Mouse (Mus musculus) heart, embryonic 15.5 days (tissue): ENCODE data around the gene A430033K04Rik. TPM values are rescaled to one million over a fixed set of nuclear protein-coding genes. Genes with fewer than 3 reads are reported as not detected.
A peak's percentile ranks its signal among the peaks of the same experiment; 100 is the strongest.

Experiments used
- ATAC-seq: fragments of 200-750 bp; cut with Nextera tagmentation; replicated peaks from 2 replicates; pipeline ENCODE4 v1.8.0; 2017; ENCODE audit warnings: low read depth, moderate TSS enrichment; ENCODE audit not compliant: insufficient number of reproducible peaks, insufficient read depth, low FRiP score
- H3K27ac ChIP-seq: fragments of 300-500 bp; sonication (generic); 2 replicates; pipeline ENCODE4 v1.5.1; 2015; ENCODE audit warnings: mild to moderate bottlenecking, inconsistent platforms
- H3K27me3 ChIP-seq: fragments of 300-500 bp; sonication (generic); 2 replicates; pipeline ENCODE4 v1.6.1; 2015; ENCODE audit warnings: inconsistent platforms
- H3K36me3 ChIP-seq: fragments of 300-500 bp; sonication (generic); 2 replicates; pipeline ENCODE4 v1.6.1; 2015; ENCODE audit warnings: mild to moderate bottlenecking, inconsistent platforms
- H3K4me1 ChIP-seq: fragments of 300-500 bp; sonication (generic); replicated peaks from 2 replicates; pipeline ENCODE4 v1.6.1; 2015; ENCODE audit warnings: inconsistent platforms
- H3K4me2 ChIP-seq: fragments of 300-500 bp; sonication (generic); 2 replicates; pipeline ENCODE4 v1.6.1; 2015; ENCODE audit warnings: inconsistent platforms, mild to moderate bottlenecking, moderate library complexity
- H3K4me3 ChIP-seq: fragments of 300-500 bp; sonication (generic); 2 replicates; pipeline ENCODE4 v1.5.1; 2015; ENCODE audit warnings: mild to moderate bottlenecking, inconsistent platforms
- H3K9ac ChIP-seq: fragments of 300-500 bp; sonication (generic); 2 replicates; pipeline ENCODE4 v1.6.1; 2015; ENCODE audit warnings: mild to moderate bottlenecking, inconsistent platforms
- H3K9me3 ChIP-seq: fragments of 300-500 bp; sonication (generic); replicated peaks from 2 replicates; pipeline ENCODE4 v1.6.1; 2016; ENCODE audit warnings: inconsistent platforms
- WGBS: fragments of 180-500 bp; shearing (Covaris S2); methylation state at CpG from one replicate; pipeline ENCODE4 v1.1.7; 2015; ENCODE audit warnings: mixed read lengths; 5-methylcytosine and 5-hydroxymethylcytosine counted together
- polyA plus RNA-seq: library from polyadenylated mRNA; unstranded; fragments of >200 nt; fragmentation: Nextera tagmentation; extraction: Ambion mirVana; gene quantifications from 2 replicates; pipeline ENCODE4 v1.2.1, GENCODE M21; 2015

Gene A430033K04Rik
- polyA plus RNA-seq, 1 experiment from 2014 or later = 7.0 TPM

GRCm38 (mm10) chr5:138656477-138657156, 34.0 kb downstream of the A430033K04Rik start:
- no peaks in the 10 kb centered on the region for H3K27me3 ChIP-seq
- no peaks in the 10 kb centered on the region for H3K4me1 ChIP-seq
- no peak overlapping the region for H3K4me3 ChIP-seq
- ATAC-seq = no peak; the same call in 1 of the 2 replicates
- no peaks in the 10 kb centered on the region for H3K9me3 ChIP-seq
- H3K36me3 ChIP-seq = no peaks in the 10 kb centered on the region
- H3K27ac ChIP-seq = no peak overlapping the region
- no peak overlapping the region for H3K9ac ChIP-seq
- H3K4me2 ChIP-seq = no peak overlapping the region
- 12% methylated on average over 2 of the region's 2 CpGs for WGBS

DNA sequence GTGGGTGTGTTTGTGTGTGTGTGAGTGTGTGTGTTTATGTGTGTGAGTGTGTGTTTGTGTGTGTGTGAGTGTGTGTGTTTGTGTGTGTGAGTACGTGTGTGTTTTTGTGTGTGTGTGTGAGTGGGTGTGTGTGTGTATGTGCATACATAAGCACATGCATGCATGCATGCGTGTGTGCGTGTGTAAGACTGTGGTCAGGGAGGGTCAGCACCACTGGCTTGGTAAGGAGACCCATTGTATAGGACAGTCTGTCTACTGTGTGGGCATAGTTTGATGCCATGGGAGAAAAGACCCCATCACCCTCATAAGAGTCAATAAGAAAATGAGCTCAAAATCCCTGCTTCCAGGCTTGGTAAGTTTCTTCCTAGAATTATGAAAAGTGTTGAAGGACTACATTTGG, 34.7 kb downstream of the A430033K04Rik start:
- Histone ChIP-seq H3K4me1 (no peaks in the 10 kb centered on the region), H3K9me3 (no peaks in the 10 kb centered on the region), H3K9ac (no peak overlapping the region), H3K36me3 (no peaks in the 10 kb centered on the region), H3K4me2 (no peak overlapping the region), H3K27ac (no peak overlapping the region), H3K4me3 (no peak overlapping the region), H3K27me3 (no peaks in the 10 kb centered on the region)
- WGBS = 88% methylated on average over 3 of the region's 3 CpGs
- ATAC-seq = no peak

DNA sequence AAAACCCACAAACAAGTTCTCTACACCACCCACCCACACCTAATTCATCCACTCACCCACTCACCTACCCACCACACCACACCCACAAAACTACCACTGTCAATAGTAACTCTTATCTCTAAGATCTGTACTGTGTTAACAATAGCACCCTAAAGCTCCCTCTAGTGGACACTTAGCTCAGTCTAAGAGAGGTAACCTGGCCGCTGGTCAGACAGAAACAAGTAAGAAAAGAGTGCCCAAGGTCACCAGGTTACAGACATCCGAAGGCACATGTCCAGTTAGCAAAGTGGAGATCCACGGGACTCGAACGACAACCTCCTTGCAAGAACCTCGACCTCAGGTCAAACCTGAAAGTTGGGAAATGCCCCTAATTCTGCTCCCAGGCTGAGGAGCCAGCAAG, 35.2 kb downstream of the A430033K04Rik start:
- H3K36me3 ChIP-seq = no peaks in the 10 kb centered on the region
- H3K27ac ChIP-seq = no peak overlapping the region
- no peak overlapping the region for H3K4me3 ChIP-seq
- H3K4me1 ChIP-seq = no peaks in the 10 kb centered on the region
- ATAC-seq = no peak
- H3K9me3 ChIP-seq = no peaks in the 10 kb centered on the region
- no peak overlapping the region for H3K9ac ChIP-seq
- WGBS = 32% methylated on average over 6 of the region's 6 CpGs
- H3K27me3 ChIP-seq = no peaks in the 10 kb centered on the region
- H3K4me2 ChIP-seq = no peak overlapping the region

DNA sequence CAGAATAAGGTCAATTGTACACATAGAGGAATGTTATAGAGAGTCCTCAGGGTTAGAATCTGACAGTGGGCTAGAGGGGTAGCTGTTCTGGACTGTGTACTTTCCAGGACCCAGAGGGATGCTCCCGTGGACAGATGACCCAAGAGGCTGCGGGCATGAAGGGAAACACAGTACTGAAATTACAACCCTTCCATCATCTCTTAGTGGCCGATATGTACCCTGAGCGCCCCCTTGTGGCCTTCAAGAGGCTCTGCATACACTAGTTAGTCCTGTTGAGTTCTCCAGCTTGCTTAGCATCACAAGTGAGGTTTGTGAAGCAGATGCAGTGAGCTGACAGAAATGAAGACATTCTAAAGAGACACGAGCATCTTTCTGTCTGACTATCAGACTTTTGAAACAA, 36.3 kb downstream of the A430033K04Rik start:
- no peaks in the 10 kb centered on the region for H3K36me3 ChIP-seq

DNA sequence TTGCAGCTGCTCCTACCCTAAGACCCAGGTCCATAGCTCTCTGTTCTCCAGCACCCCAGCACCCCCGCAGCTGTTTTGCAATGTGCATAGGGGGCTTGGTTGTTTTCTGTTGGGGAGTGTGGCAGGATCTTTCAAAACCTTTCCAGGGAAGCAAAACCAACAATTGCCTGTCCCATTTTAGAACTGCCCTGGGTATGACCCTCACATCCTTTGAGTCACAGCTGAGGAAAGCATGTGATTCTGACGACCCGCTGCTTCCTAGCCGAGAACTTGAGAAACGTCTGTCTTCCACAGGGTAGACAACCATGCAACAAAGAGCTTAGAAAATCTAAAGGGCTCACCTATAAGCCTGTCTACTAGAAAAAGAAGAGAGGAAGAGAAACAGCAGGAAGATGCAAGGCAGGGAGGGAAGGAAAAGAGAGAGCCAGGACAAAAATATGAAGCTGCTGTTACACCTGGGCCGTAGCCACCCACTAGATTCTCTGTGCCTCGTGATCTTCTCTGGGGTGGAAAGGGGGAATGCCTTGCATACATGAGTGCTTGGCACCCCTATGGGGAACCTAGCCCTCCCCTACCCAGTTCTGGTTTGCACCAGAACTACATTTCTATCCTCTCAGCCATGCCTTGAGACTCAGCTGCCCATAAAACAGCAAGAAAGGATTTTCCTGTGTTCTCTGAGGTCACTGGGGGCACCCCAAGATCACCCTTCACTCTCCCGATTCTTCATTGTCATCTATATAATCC, 60.5 kb downstream of the A430033K04Rik start:
- Histone ChIP-seq H3K4me1 (peaks cover 6% of the 10 kb centered on the region; the same call in 1 of the 2 replicates), H3K36me3 (no peaks in the 10 kb centered on the region), H3K9ac (0 out of 2 replicates have a peak overlapping the region, but pooled peaks have one; percentile 10), H3K27me3 (no peaks in the 10 kb centered on the region), H3K4me2 (no peak overlapping the region), H3K27ac (no peak overlapping the region), H3K9me3 (no peaks in the 10 kb centered on the region), H3K4me3 (no peak overlapping the region)
- no peak for ATAC-seq
- WGBS = 42% methylated on average over 8 of the region's 8 CpGs

More for the DNA sequence above, 36.3 kb downstream of the A430033K04Rik start:
- 19% methylated on average over 5 of the region's 5 CpGs for WGBS
- Histone ChIP-seq H3K4me2 (no peak overlapping the region), H3K9me3 (no peaks in the 10 kb centered on the region), H3K9ac (no peak overlapping the region), H3K4me3 (no peak overlapping the region), H3K27ac (no peak overlapping the region), H3K4me1 (no peaks in the 10 kb centered on the region), H3K27me3 (no peaks in the 10 kb centered on the region)
- no peak for ATAC-seq

DNA sequence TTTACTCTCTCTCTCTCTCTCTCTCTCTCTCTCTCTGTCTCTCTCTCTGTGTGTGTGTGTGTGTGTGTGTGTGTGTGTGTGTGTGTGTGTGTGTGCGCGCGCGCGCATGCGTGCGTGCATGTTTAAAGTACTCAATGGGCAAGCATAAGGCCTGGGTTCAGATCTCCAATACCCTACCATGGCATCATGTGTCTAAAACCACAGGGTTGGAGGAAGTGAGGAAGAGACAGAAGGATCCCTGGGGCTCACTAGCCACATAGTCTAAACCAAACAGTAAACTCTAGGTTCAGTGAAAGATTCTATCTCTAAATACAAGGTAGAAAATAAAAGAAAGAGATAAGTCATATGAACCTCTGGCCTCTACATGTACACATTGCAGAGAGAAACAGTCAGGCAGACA, 61.2 kb downstream of the A430033K04Rik start:
- Histone ChIP-seq H3K4me2 (no peak overlapping the region), H3K4me3 (no peak overlapping the region), H3K4me1 (peaks cover 6% of the 10 kb centered on the region; the same call in 1 of the 2 replicates), H3K27ac (no peak overlapping the region), H3K9ac (no peak overlapping the region), H3K27me3 (no peaks in the 10 kb centered on the region), H3K36me3 (no peaks in the 10 kb centered on the region), H3K9me3 (no peaks in the 10 kb centered on the region)
- 88% methylated on average over 7 of the region's 7 CpGs for WGBS
- no peak for ATAC-seq

DNA sequence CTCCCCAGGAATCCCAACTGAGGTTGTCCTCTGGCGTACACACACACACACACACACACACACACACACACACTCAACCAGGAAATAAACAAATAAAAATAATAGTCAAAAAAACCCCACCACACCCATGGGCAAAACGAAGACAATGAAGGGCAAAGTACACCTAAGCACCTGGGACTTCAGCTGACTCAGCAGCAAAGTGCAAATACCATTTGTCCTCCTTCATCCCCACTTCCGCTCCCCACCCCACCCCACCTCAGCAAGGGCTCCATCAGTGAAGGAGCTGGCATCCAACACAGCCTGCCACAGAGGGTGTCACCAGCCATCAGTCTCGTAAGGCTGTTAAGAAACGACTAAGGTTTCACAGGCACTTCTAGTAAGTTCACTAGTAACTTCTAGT, 64.8 kb downstream of the A430033K04Rik start:
- 67% methylated on average over 5 of the region's 5 CpGs for WGBS
- Histone ChIP-seq H3K36me3 (no peaks in the 10 kb centered on the region), H3K9me3 (no peaks in the 10 kb centered on the region), H3K4me1 (peaks cover 9% of the 10 kb centered on the region; the same call in 1 of the 2 replicates), H3K9ac (no peak overlapping the region), H3K27me3 (no peaks in the 10 kb centered on the region), H3K4me2 (no peak overlapping the region), H3K27ac (no peak overlapping the region), H3K4me3 (no peak overlapping the region)
- ATAC-seq = no peak

GRCm38 (mm10) chr5:138689254-138689653, 66.6 kb downstream of the A430033K04Rik start:
- 70% methylated on average over 5 of the region's 5 CpGs for WGBS
- no peak overlapping the region for H3K27ac ChIP-seq
- no peaks in the 10 kb centered on the region for H3K27me3 ChIP-seq
- no peaks in the 10 kb centered on the region for H3K36me3 ChIP-seq
- no peaks in the 10 kb centered on the region for H3K9me3 ChIP-seq
- no peak overlapping the region for H3K4me2 ChIP-seq
- no peak overlapping the region for H3K9ac ChIP-seq
- ATAC-seq = no peak
- peaks cover 3% of the 10 kb centered on the region; the same call in 1 of the 2 replicates for H3K4me1 ChIP-seq
- H3K4me3 ChIP-seq = no peak overlapping the region

GRCm38 (mm10) chr5:138692936-138693570, 70.4 kb downstream of the A430033K04Rik start:
- Histone ChIP-seq H3K4me1 (peaks cover 7% of the 10 kb centered on the region), H3K9ac (no peak overlapping the region), H3K9me3 (no peaks in the 10 kb centered on the region), H3K27me3 (no peaks in the 10 kb centered on the region), H3K4me2 (no peak overlapping the region), H3K27ac (no peak overlapping the region), H3K36me3 (no peaks in the 10 kb centered on the region), H3K4me3 (no peak overlapping the region)
- no peak for ATAC-seq

DNA sequence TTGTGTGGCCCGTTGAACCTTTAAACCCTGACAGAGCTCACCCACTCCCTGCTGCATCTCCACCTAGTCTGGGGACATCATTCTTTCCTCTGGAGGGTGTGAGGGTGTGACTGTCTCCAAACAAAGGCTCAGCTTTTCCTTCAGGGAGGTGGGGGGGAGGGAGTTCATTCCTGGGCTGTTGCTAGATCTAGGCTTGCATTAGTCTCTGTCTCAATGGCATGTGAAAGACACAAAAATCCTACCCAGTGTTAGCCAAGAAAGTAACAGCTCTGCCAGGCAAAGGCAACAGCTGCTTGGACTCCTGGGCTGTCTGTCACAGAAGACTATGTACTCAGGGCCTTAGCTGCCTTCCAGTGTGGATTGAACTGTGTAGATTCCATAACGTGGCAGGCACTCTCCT, 71.4 kb downstream of the A430033K04Rik start:
- H3K4me3 ChIP-seq = no peak overlapping the region
- no peaks in the 10 kb centered on the region for H3K27me3 ChIP-seq
- H3K4me2 ChIP-seq = no peak overlapping the region
- WGBS = 50% methylated on average over 2 of the region's 2 CpGs
- H3K36me3 ChIP-seq = no peaks in the 10 kb centered on the region
- peaks cover 9% of the 10 kb centered on the region for H3K4me1 ChIP-seq
- ATAC-seq = no peak
- no peak overlapping the region for H3K27ac ChIP-seq
- H3K9ac ChIP-seq = no peak overlapping the region
- no peaks in the 10 kb centered on the region for H3K9me3 ChIP-seq

GRCm38 (mm10) chr5:138694496-138695167, 72.0 kb downstream of the A430033K04Rik start:
- Histone ChIP-seq H3K4me1 (peaks cover 9% of the 10 kb centered on the region), H3K9ac (no peak overlapping the region), H3K36me3 (no peaks in the 10 kb centered on the region), H3K4me3 (no peak overlapping the region), H3K9me3 (no peaks in the 10 kb centered on the region), H3K4me2 (no peak overlapping the region), H3K27me3 (no peaks in the 10 kb centered on the region), H3K27ac (no peak overlapping the region)
- 52% methylated on average over 4 of the region's 4 CpGs for WGBS
- no peak for ATAC-seq
